Mouse (Mus musculus): ENCODE measurements around the gene Lim2. TPM values are rescaled to one million over a fixed set of nuclear protein-coding genes. Genes with fewer than 3 reads are reported as not detected.

Lim2 gene
- total and polyA plus RNA-seq, 3 experiments: not detected

DNA sequence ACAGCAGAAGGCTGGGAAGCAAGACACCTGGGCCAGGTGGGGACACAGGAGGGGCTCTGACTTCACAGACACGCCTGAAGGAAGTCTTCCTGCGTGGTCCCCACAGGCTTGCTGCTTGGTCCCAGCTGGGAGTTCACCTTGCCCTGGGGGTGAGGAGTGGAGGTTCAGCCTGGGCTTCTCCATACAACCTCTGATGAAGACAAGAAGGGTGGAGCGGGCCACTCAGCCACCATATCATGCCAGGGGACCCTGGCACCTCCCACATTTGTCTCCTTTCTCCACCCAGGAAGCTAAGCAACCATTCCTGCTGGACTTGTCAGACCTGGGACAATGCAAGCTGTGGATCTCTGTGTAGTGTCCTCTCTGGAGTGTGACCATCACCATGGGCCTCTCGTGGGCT is 35.4 kb downstream of the Lim2 start, which contains the start of gene Vsig10l:
TSS of gene Vsig10l (plus strand) at position 301 of the 400 bp plus-strand sequence.
- H3K9ac ChIP-seq (ENCODE audit: control insufficient read depth, low read depth, low read length, poor library complexity, severe bottlenecking): no peak within 1 kb of the TSS

DNA sequence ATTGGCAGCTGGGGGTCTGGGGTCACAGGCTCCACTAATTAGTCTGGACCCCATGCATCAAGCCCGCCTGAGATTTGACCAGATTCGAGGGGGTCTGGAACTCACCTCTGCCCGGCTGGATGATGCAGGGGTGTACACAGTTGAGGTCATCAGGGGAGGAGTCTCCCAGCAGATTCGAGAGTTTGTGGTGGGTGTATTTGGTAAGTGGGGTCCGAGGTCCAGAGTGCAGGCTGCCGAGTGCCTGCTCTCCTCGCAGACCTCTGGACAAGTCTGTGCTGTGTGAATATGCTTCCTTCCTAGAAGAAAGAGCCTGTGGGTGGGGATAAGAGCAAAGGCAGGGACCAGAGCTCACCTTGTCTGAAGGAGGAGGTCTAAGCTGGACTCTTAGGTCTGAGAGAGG is 36.5 kb downstream of the Lim2 start:
- no peaks in the 10 kb centered on the region; a peak in 1 of 4 replicates for H3K4me1 ChIP-seq (ENCODE audit: control insufficient read depth in 1 of 2, insufficient read depth in 2 of 2, low read length in 2 of 2)
- H3K9me3 ChIP-seq (replicated peaks; ENCODE audit: insufficient read depth, low read length): no peaks in the 10 kb centered on the region
- H3K79me2 ChIP-seq (ENCODE audit: control insufficient read depth, insufficient read depth, low read length, poor library complexity): no peaks in the 10 kb centered on the region
- no peaks in the 10 kb centered on the region for H3K36me3 ChIP-seq (ENCODE audit: control insufficient read depth in 1 of 2, insufficient read depth in 2 of 2, low read length in 2 of 2)
- no peak for TF ChIP-seq TCF12 (IDR thresholded peaks at IDR 0.05; ENCODE audit: low read depth, low read length)
- TF ChIP-seq MYB (IDR thresholded peaks at IDR 0.05; ENCODE audit: low read depth, low read length): no peak
- no peak for TF ChIP-seq BHLHE40 (IDR thresholded peaks at IDR 0.05; ENCODE audit: borderline replicate concordance, low read depth, low read length)
- no peak for TF ChIP-seq ELF1 (IDR thresholded peaks at IDR 0.05; ENCODE audit: low read depth, low read length)
- no peak for TF ChIP-seq E2F4 (IDR thresholded peaks at IDR 0.05; ENCODE audit: borderline replicate concordance, low read depth, low read length)
- no peak for TF ChIP-seq POLR2AphosphoS2 (IDR thresholded peaks at IDR 0.05; ENCODE audit: low read length)
- no peak for TF ChIP-seq ZNF384 (IDR thresholded peaks at IDR 0.05; ENCODE audit: low read depth, low read length)
- TF ChIP-seq MAX (IDR thresholded peaks at IDR 0.05; ENCODE audit: low read length): no peak
- TF ChIP-seq RAD21 (IDR thresholded peaks at IDR 0.05; ENCODE audit: low read depth, low read length): no peak
- TF ChIP-seq ZKSCAN1 (IDR thresholded peaks at IDR 0.05; ENCODE audit: low read depth, low read length): no peak
- no peak for TF ChIP-seq CTCF (IDR thresholded peaks at IDR 0.05 in 2 of 3, conservative IDR thresholded peaks at IDR 0.05 in 1 of 3; ENCODE audit: control insufficient read depth in 1 of 3, insufficient read depth in 1 of 3, low read depth in 2 of 3, low read length in 3 of 3, poor library complexity in 1 of 3, severe bottlenecking in 1 of 3)
- no peak for TF ChIP-seq POLR2A (IDR thresholded peaks at IDR 0.05; ENCODE audit: control insufficient read depth in 1 of 2, insufficient read depth in 1 of 2, low read depth in 1 of 2, low read length in 2 of 2, poor library complexity in 1 of 2)
- no peak for TF ChIP-seq SIN3A (IDR thresholded peaks at IDR 0.05; ENCODE audit: low read length)
- no peak overlapping the region for H3K9ac ChIP-seq (ENCODE audit: control insufficient read depth, low read depth, low read length, poor library complexity, severe bottlenecking)
- no peak overlapping the region for H3K27ac ChIP-seq (ENCODE audit: control insufficient read depth, low read depth, low read length)
- no peak overlapping the region for H3K4me3 ChIP-seq (ENCODE audit: control insufficient read depth in 1 of 2, insufficient read depth in 1 of 2, low read depth in 2 of 2, low read length in 2 of 2)
- no peaks in the 10 kb centered on the region for H3K27me3 ChIP-seq (ENCODE audit: control insufficient read depth in 1 of 2, insufficient read depth in 2 of 2, low read length in 2 of 2)
- DNase-seq (ENCODE audit: low read depth, low spot score): no peak

More for the DNA sequence above, 35.4 kb downstream of the Lim2 start, which contains the start of gene Vsig10l:
- Histone ChIP-seq H3K27ac (ENCODE audit: control insufficient read depth, low read depth, low read length) (no peak within 1 kb of the TSS), H3K4me3 (ENCODE audit: control insufficient read depth in 1 of 2, insufficient read depth in 1 of 2, low read depth in 2 of 2, low read length in 2 of 2) (no peak within 1 kb of the TSS), H3K79me2 (ENCODE audit: control insufficient read depth, insufficient read depth, low read length, poor library complexity) (no peaks in the 10 kb centered on the region), H3K27me3 (ENCODE audit: control insufficient read depth in 1 of 2, insufficient read depth in 2 of 2, low read length in 2 of 2) (no peaks in the 10 kb centered on the region), H3K36me3 (ENCODE audit: control insufficient read depth in 1 of 2, insufficient read depth in 2 of 2, low read length in 2 of 2) (no peaks in the 10 kb centered on the region), H3K9me3 (replicated peaks; ENCODE audit: insufficient read depth, low read length) (no peaks in the 10 kb centered on the region), H3K4me1 (ENCODE audit: control insufficient read depth in 1 of 2, insufficient read depth in 2 of 2, low read length in 2 of 2) (no peaks in the 10 kb centered on the region; a peak in 1 of 4 replicates)
- DNase-seq (ENCODE audit: low read depth, low spot score): no peak
- TF ChIP-seq MEF2A (IDR thresholded peaks at IDR 0.05; ENCODE audit: extremely low read depth, insufficient replicate concordance, low read depth, low read length, poor library complexity, severe bottlenecking) (no peak), ZMIZ1 (IDR thresholded peaks at IDR 0.05; ENCODE audit: low read depth, low read length) (no peak)

DNA sequence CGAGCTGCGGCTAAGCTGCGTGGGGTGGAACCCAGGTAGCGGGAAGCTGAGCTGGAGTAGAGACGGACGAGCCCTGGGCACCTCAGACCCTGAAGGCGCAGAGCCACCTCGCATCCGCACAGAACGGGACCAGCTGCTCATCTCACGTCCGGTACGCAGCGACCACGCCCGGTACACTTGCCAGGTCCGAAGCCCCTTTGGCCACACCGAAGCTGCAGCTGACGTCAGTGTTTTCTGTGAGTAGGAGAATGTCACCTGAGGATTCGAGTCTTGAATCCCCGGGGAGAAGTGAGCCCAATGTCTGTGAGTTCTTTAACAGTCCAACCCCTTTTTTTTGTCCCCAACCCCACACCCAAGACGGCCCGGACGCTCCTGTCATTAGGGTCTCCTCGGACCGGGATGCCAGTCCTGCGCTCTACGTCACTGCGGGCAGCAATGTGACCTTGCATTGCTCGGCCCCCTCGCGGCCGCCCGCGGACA is 37.4 kb downstream of the Lim2 start:
- TF ChIP-seq UBTF (IDR thresholded peaks at IDR 0.05; ENCODE audit: borderline replicate concordance, insufficient read depth, low read depth, low read length): no peak
- no peak for TF ChIP-seq TBP (IDR thresholded peaks at IDR 0.05; ENCODE audit: low read depth, low read length)
- no peak for TF ChIP-seq USF2 (IDR thresholded peaks at IDR 0.05; ENCODE audit: borderline replicate concordance in 1 of 2, insufficient read depth in 1 of 2, low read depth in 1 of 2, low read length in 2 of 2)
- TF ChIP-seq SMC3 (IDR thresholded peaks at IDR 0.05; ENCODE audit: low read depth, low read length): no peak
- no peak for TF ChIP-seq BHLHE40 (IDR thresholded peaks at IDR 0.05; ENCODE audit: borderline replicate concordance, low read depth, low read length)
- no peak for TF ChIP-seq MXI1 (IDR thresholded peaks at IDR 0.05; ENCODE audit: low read depth, low read length)
- no peak for TF ChIP-seq ZC3H11A (IDR thresholded peaks at IDR 0.05; ENCODE audit: low read depth, low read length)
- no peak for TF ChIP-seq KAT2A (conservative IDR thresholded peaks at IDR 0.05; ENCODE audit: low read depth, low read length)
- TF ChIP-seq ZMIZ1 (IDR thresholded peaks at IDR 0.05; ENCODE audit: low read depth, low read length): no peak
- TF ChIP-seq TCF12 (IDR thresholded peaks at IDR 0.05; ENCODE audit: low read depth, low read length): no peak
- TF ChIP-seq MAX (IDR thresholded peaks at IDR 0.05; ENCODE audit: low read length): no peak
- no peaks in the 10 kb centered on the region; a peak in 1 of 4 replicates for H3K4me1 ChIP-seq (ENCODE audit: control insufficient read depth in 1 of 2, insufficient read depth in 2 of 2, low read length in 2 of 2)
- no peaks in the 10 kb centered on the region for H3K9me3 ChIP-seq (replicated peaks; ENCODE audit: insufficient read depth, low read length)
- H3K27ac ChIP-seq (ENCODE audit: control insufficient read depth, low read depth, low read length): no peak overlapping the region
- no peaks in the 10 kb centered on the region for H3K27me3 ChIP-seq (ENCODE audit: control insufficient read depth in 1 of 2, insufficient read depth in 2 of 2, low read length in 2 of 2)
- no peak overlapping the region for H3K9ac ChIP-seq (ENCODE audit: control insufficient read depth, low read depth, low read length, poor library complexity, severe bottlenecking)
- H3K79me2 ChIP-seq (ENCODE audit: control insufficient read depth, insufficient read depth, low read length, poor library complexity): no peaks in the 10 kb centered on the region
- DNase-seq (ENCODE audit: low read depth, low spot score): no peak
- no peak overlapping the region for H3K4me3 ChIP-seq (ENCODE audit: control insufficient read depth in 1 of 2, insufficient read depth in 1 of 2, low read depth in 2 of 2, low read length in 2 of 2)
- H3K36me3 ChIP-seq (ENCODE audit: control insufficient read depth in 1 of 2, insufficient read depth in 2 of 2, low read length in 2 of 2): no peaks in the 10 kb centered on the region

Measured in MEL (cell line).